Mouse (Mus musculus) limb, embryonic 15.5 days (tissue): ENCODE measurements around the gene Tceanc2. TPM values are rescaled to one million over a fixed set of nuclear protein-coding genes. Genes with fewer than 3 reads are reported as not detected.

Source experiments
- ATAC-seq: fragments of 200-750 bp; cut with Nextera tagmentation; 2 replicates; pipeline ENCODE4 v1.8.0; 2017; ENCODE audit warnings: low read depth, moderate TSS enrichment; ENCODE audit not compliant: insufficient number of reproducible peaks, low FRiP score, low TSS enrichment
- H3K27ac ChIP-seq: fragments of 300-500 bp; sonication (generic); 2 replicates; pipeline ENCODE4 v1.5.1; 2015; ENCODE audit warnings: moderate library complexity, mild to moderate bottlenecking, inconsistent platforms
- H3K27me3 ChIP-seq: fragments of 300-500 bp; sonication (generic); 2 replicates; pipeline ENCODE4 v1.6.1; 2015; ENCODE audit warnings: inconsistent platforms
- H3K36me3 ChIP-seq: fragments of 300-500 bp; sonication (generic); 2 replicates; pipeline ENCODE4 v1.6.1; 2015; ENCODE audit warnings: inconsistent platforms
- H3K4me1 ChIP-seq: fragments of 300-500 bp; sonication (generic); 2 replicates; pipeline ENCODE4 v1.6.1; 2015; ENCODE audit warnings: inconsistent platforms
- H3K4me2 ChIP-seq: fragments of 300-500 bp; sonication (generic); 2 replicates; pipeline ENCODE4 v1.6.1; 2015; ENCODE audit warnings: mild to moderate bottlenecking, inconsistent platforms
- H3K4me3 ChIP-seq: fragments of 300-500 bp; sonication (generic); 2 replicates; pipeline ENCODE4 v1.5.1; 2015; ENCODE audit warnings: mild to moderate bottlenecking, inconsistent platforms
- H3K9ac ChIP-seq: fragments of 300-500 bp; sonication (generic); 2 replicates; pipeline ENCODE4 v1.6.1; 2015; ENCODE audit warnings: inconsistent platforms
- H3K9me3 ChIP-seq: fragments of 300-500 bp; sonication (generic); 2 replicates; pipeline ENCODE4 v1.6.1; 2016; ENCODE audit warnings: inconsistent platforms
- WGBS: fragments of 180-500 bp; shearing (Covaris S2); methylation state at CpG from one replicate; pipeline ENCODE4 v1.1.7; 2015; 5-methylcytosine and 5-hydroxymethylcytosine counted together
- polyA plus RNA-seq: library from polyadenylated mRNA; unstranded; fragments of >200 nt; fragmentation: Nextera tagmentation; extraction: Ambion mirVana; gene quantifications from 2 replicates; pipeline ENCODE4 v1.2.1, GENCODE M21; 2015

The Tceanc2 gene
- polyA plus RNA-seq: 28.4 and 53.4 TPM in 2 replicates

DNA sequence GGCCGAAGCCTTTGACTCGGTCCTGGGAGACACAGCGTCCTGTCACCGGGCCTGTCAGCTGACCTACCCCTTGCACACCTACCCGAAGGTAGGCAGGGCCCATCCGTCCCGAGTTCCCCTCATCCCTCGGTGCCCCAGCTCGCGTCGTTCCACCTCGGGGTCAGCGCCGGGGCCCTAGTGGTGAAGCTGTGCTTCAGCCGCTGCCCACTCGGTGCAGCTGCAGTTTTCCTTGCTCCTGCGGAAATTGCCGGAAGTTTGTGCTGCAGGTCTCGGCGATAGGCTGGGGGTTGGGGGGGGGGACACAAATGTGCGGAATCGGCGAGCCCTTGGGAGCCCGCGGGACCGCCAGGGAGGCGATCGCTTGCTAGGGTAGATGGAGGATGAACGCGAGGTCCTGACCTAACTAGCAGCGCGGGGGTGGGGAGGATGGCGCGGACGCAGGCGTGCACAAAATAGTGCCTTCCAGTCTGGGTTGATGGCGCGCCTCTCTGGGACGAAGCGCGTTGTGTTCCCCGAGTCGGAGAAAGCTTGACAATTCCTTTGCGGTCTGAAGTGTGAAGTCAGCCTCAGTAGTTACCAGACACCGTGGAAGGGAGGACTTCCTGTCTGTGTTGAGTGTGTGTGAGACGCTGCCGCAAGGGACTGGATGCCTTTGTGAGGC lies at the start of gene Tceanc2:
TSS of gene Tceanc2 (minus strand) at position 287 of the 661 bp plus-strand sequence.
- Histone ChIP-seq H3K36me3 (peaks cover 12% of the 10 kb centered on the region), H3K9ac (peak within 1 kb of the TSS; percentile 88), H3K4me2 (peak within 1 kb of the TSS; percentile 60), H3K27ac (peak within 1 kb of the TSS; percentile 95), H3K4me1 (peaks cover 26% of the 10 kb centered on the region), H3K27me3 (no peaks in the 10 kb centered on the region), H3K9me3 (no peaks in the 10 kb centered on the region), H3K4me3 (peak within 1 kb of the TSS; percentile 97)
- WGBS: 0% methylated on average over 47 of the region's 47 CpGs
- 0 out of 2 replicates have a peak, but pooled peaks have one; percentile 3 for ATAC-seq

DNA sequence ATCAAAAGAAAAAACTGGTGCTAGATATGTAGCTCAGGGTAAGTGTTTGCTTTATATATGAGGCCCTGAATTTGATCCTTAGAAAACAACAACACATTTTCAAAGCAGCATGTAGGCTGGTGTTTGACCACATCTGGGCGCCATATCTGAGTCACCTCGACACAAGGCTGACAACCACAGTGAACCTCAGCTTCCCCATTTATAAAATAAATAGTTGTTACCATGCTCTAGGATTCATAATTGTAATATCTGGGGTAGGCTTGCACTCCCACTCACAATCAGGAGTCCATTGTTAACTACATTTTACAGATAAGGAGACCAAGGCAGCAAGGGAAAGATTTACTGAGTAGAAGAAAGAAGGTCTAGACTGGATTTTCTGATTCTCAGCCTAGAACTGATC lies 47.4 kb upstream of the Tceanc2 start:
- no peak overlapping the region for H3K9ac ChIP-seq
- no peak overlapping the region for H3K27ac ChIP-seq
- 75% methylated on average over 2 of the region's 2 CpGs for WGBS
- peaks cover 2% of the 10 kb centered on the region for H3K36me3 ChIP-seq
- no peak for ATAC-seq
- no peaks in the 10 kb centered on the region for H3K4me1 ChIP-seq
- no peak overlapping the region for H3K4me3 ChIP-seq
- no peaks in the 10 kb centered on the region for H3K27me3 ChIP-seq
- no peak overlapping the region for H3K4me2 ChIP-seq
- no peaks in the 10 kb centered on the region for H3K9me3 ChIP-seq

DNA sequence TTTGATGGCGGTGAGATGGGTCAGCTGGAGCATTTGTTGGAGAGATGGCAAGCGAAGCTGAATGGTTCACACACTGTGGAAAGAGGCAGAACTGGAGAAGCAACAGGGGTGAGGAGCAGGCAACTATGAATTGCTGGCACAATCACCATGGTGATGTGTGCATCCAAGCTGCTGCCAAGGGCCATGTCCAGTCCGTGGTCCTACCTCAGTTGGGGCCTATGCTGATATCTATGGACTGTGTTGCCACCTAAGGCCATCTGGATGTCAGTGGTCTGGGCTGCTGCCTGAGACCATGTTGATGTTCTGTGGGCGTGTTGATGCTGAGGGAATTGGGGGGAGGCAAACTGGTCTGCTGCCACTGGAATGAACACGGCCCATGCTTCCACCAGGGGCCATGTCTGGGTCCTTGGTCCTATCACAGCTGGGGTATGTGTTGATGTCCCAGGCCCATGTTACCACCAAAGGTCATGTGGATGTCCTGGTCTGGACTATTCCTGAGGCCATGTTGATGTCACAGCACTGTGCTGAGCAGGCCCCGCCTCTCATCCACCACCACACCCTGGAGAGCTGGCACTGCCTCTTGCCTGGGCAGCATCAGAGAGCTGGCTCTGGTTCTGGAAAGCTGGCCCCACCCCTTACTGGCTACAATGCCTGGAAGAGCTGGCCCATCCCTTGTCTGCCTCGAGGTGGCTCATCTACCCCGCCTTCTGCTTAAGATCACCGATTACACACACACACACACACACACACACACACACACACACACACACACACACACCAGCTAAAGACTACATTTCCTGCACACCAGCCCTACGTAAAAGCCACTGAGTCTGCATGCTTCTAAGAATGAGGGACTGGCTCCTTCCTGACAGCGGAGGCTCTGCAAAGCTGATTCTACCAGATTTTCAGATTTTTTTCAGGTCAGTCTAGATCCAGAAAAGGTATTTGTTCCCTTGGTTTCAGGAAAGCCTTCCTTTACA lies 44.6 kb upstream of the Tceanc2 start:
- Histone ChIP-seq H3K4me1 (no peaks in the 10 kb centered on the region), H3K27ac (no peak overlapping the region), H3K36me3 (no peaks in the 10 kb centered on the region), H3K4me2 (no peak overlapping the region), H3K9me3 (no peaks in the 10 kb centered on the region), H3K9ac (no peak overlapping the region), H3K27me3 (no peaks in the 10 kb centered on the region), H3K4me3 (no peak overlapping the region)
- WGBS: 78% methylated on average over 11 of the region's 11 CpGs
- ATAC-seq: peak; percentile 44; the same call in 1 of the 2 replicates

DNA sequence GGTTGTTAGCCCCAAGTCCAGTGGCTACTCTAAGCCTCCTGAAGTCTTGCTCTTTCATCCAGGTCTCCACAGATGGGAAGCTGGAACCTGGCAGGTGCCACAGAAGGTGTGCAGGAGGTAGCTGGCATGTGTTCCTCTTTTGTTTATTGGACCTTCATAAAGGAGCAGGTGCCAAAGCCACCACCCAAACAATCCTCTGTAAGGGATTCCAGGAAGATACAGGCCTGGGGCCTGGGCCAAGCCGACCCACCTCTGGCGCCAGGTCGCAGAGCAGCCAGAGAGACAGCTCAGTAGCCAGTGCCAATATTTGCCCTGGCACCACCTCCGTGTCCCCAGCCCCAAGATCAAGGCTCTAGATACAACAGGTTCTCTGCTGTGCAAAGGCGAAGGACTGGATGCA lies 42.6 kb upstream of the Tceanc2 start:
- no peak for ATAC-seq
- WGBS: 90% methylated on average over 5 of the region's 5 CpGs

DNA sequence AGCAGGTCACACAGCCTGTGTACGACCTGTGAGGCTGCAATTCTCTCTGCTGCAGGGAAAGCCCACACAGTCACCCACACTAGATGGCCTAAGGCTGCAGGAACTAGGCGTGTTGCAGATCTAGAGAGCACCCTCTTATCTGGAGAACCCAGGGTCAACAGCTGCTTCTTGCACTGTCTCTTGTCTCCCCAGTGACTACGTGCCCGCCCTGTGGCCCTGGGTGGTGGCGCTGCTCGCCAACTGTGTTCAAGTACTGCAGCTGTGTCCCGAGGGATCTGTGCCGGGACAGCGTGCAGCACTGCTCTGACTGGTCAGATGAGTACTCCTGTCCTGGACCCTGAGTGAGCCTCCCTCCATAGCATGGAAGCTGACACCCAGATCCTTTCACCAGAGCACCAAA lies 38.7 kb upstream of the Tceanc2 start:
- no peak for ATAC-seq
- WGBS: 79% methylated on average over 9 of the region's 9 CpGs

More for the DNA sequence above, 42.6 kb upstream of the Tceanc2 start:
- Histone ChIP-seq H3K9me3 (no peaks in the 10 kb centered on the region), H3K4me2 (no peak overlapping the region), H3K9ac (no peak overlapping the region), H3K36me3 (no peaks in the 10 kb centered on the region), H3K4me3 (no peak overlapping the region), H3K27me3 (no peaks in the 10 kb centered on the region), H3K4me1 (no peaks in the 10 kb centered on the region), H3K27ac (no peak overlapping the region)

DNA sequence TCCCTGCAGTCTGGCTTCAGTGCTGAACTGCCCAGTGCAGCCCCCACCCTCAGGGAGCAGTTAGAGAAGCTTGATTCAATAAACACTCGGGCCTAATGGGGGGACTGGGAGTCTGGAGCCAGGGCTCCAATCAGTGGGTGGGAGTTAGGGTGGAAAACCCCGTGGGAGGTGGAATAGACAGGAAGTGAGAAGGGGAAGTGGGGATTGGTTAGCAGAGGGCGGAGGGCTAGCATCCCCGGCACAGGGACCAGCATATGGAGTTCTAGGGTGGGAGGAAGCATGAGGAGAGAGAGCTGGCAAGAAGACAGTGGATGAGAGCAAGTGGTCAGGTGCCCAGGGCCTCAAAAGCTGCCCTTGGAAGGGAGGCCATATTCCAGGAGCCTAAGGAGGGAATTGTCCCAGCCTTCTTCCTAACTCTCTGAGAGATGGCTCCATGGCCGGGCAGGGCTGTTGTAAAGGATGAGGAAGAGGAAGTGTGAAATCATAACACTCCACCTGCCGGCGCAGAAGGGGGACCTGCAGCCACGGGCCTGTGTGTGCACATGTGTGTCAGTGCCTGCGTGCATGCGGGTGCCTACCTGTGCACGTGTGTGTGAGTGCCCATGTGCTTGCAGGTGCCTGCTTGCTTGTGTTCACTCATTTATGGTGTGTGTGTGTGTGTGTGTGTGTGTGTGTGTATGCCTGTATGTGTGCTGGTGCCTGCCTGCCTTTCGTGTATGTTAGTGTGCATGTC lies 34.5 kb upstream of the Tceanc2 start:
- Histone ChIP-seq H3K4me1 (no peaks in the 10 kb centered on the region), H3K9ac (no peak overlapping the region), H3K4me3 (no peak overlapping the region), H3K27me3 (no peaks in the 10 kb centered on the region), H3K9me3 (no peaks in the 10 kb centered on the region), H3K4me2 (no peak overlapping the region), H3K27ac (no peak overlapping the region), H3K36me3 (peaks cover 7% of the 10 kb centered on the region; the same call in 1 of the 2 replicates)
- WGBS: 63% methylated on average over 12 of the region's 12 CpGs
- ATAC-seq: no peak

More for the DNA sequence above, 38.7 kb upstream of the Tceanc2 start:
- H3K9me3 ChIP-seq: no peaks in the 10 kb centered on the region
- no peaks in the 10 kb centered on the region for H3K27me3 ChIP-seq
- no peaks in the 10 kb centered on the region for H3K36me3 ChIP-seq
- H3K9ac ChIP-seq: no peak overlapping the region
- H3K4me3 ChIP-seq: no peak overlapping the region
- H3K27ac ChIP-seq: no peak overlapping the region
- H3K4me1 ChIP-seq: no peaks in the 10 kb centered on the region
- no peak overlapping the region for H3K4me2 ChIP-seq

DNA sequence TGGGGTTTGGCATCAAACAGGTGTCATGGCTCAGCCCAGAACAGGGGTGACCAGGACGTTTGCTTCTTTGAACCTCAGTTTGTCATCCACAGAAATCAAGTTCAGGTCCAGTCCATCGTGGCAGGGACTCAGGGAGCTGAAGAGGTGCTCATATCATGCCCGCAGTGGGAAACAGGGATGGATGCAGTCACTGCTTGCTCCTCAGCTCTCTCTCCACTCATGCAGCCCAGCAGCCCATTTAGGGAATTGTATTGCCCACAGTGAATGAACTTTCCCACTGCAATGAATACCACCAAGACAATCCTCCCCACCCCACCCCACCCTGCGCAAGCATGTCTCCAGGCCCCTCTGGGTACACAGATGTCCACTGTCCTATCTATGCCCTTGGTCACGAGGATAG lies 33.0 kb upstream of the Tceanc2 start:
- Histone ChIP-seq H3K4me3 (no peak overlapping the region), H3K36me3 (peaks cover 18% of the 10 kb centered on the region), H3K9ac (no peak overlapping the region), H3K27ac (no peak overlapping the region), H3K4me1 (no peaks in the 10 kb centered on the region), H3K27me3 (no peaks in the 10 kb centered on the region), H3K9me3 (no peaks in the 10 kb centered on the region), H3K4me2 (no peak overlapping the region)
- WGBS: 82% methylated on average over 5 of the region's 5 CpGs
- no peak for ATAC-seq

DNA sequence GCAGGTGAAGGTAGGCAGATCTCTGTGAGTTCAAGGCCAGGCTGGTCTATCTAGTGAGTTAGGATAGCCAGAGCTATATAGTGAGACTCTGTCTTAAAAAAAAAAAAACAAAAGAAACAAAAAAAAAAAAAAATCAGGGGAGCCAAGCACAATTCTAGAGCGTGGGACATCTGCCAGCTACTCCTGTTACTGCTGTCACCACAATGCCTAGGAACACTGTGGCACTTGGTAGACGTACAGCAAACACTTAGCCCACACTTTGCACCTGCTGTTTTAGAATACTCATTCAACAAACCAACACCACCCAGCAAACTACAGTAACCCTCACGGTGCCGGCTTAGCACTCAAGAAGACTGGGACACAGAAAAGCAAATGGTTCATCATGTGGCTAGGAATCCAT lies 32.5 kb upstream of the Tceanc2 start:
- no peak overlapping the region for H3K4me3 ChIP-seq
- no peak overlapping the region for H3K4me2 ChIP-seq
- no peak overlapping the region for H3K27ac ChIP-seq
- 78% methylated on average over 4 of the region's 4 CpGs for WGBS
- H3K9ac ChIP-seq: no peak overlapping the region
- no peaks in the 10 kb centered on the region for H3K27me3 ChIP-seq
- no peaks in the 10 kb centered on the region for H3K9me3 ChIP-seq
- no peak for ATAC-seq
- H3K4me1 ChIP-seq: no peaks in the 10 kb centered on the region
- peaks cover 23% of the 10 kb centered on the region for H3K36me3 ChIP-seq

DNA sequence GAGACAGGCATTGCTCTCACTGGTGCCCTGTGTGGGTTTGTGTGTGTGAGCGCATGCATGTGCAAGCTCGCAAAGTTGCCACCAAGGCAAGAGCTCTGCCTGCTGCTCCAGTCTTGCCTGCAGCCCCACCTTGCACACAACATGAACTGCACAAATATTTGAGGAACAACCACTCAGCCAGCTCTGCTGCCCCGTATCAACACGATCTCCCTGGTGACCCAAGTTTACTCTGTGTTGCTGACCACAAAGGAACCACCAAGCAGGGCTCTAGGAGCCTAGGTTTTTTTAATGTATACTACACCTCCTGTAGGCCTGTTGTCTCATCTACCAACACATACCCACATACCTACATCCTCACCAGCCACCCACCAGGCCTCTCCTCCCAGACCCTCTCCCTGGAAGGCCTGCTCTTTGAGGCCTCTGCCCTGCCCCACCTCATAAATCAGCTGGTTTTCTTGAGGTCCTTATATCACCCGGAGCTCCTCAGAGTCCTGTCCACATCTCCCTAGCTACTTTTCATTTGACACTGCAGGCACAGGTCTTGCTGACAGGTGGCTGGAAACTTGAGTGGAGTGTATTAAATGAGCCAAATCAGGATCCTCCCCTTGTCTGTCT lies 31.7 kb upstream of the Tceanc2 start:
- no peak for ATAC-seq
- Histone ChIP-seq H3K4me3 (no peak overlapping the region), H3K4me2 (no peak overlapping the region), H3K9me3 (no peaks in the 10 kb centered on the region), H3K9ac (no peak overlapping the region), H3K4me1 (no peaks in the 10 kb centered on the region), H3K27me3 (no peaks in the 10 kb centered on the region), H3K36me3 (peaks cover 29% of the 10 kb centered on the region), H3K27ac (no peak overlapping the region)
- WGBS: 60% methylated on average over 5 of the region's 5 CpGs

DNA sequence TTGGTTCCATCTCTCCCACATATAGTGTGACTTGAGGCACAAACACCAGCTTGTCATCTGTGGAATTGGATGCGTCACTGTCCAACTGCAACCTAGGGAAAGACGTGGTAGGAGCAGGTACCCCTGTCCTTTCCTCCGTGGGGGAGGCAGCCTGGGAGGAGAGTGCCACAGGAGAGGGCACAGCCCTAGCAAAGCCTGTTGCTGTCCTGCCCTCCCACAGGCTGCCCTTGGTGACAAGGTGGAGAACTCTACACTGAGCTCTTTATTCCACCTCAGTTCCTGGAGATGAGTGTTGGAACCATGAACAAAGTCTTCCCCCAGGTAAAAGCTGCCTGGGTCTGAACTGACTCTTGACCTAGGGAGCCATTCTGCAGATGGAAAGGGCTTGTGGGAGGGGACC lies 30.0 kb upstream of the Tceanc2 start, which contains the start of gene Ldlrad1:
TSS of gene Ldlrad1 (plus strand) at position 301 of the 400 bp plus-strand sequence.
- Histone ChIP-seq H3K27ac (no peak within 1 kb of the TSS), H3K36me3 (peaks cover 45% of the 10 kb centered on the region), H3K4me2 (no peak within 1 kb of the TSS), H3K4me3 (no peak within 1 kb of the TSS), H3K4me1 (no peaks in the 10 kb centered on the region), H3K9ac (no peak within 1 kb of the TSS), H3K9me3 (no peaks in the 10 kb centered on the region), H3K27me3 (no peaks in the 10 kb centered on the region)
- 89% methylated on average over 3 of the region's 3 CpGs for WGBS
- no peak for ATAC-seq

DNA sequence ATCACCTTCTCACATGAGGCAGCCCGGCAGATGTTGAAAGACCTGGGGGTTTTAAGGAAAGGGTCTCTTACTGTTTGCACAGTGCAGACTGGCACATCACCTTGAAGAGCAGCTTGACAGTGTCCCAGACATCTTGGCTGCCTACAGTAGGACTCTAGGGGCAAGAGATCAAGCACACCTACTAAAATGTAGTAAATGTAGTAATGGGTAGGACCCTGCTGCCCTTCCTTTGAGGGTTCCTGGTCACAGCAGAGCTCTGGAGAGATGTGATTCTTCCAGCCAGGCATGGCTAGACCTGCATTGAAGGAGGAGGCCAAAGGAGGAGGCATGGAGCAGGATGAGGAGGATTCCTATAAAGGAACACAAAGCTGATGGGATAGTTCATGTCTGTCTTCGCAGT lies 28.1 kb upstream of the Tceanc2 start:
- WGBS: 95% methylated on average over 2 of the region's 2 CpGs
- ATAC-seq: no peak
- H3K4me3 ChIP-seq: no peak overlapping the region
- H3K36me3 ChIP-seq: peaks cover 63% of the 10 kb centered on the region
- H3K27ac ChIP-seq: no peak overlapping the region
- H3K9me3 ChIP-seq: no peaks in the 10 kb centered on the region
- no peak overlapping the region for H3K9ac ChIP-seq
- H3K4me2 ChIP-seq: no peak overlapping the region
- H3K27me3 ChIP-seq: no peaks in the 10 kb centered on the region
- H3K4me1 ChIP-seq: no peaks in the 10 kb centered on the region
